Comparison of ENCODE assay signal across 27 mouse cellular contexts in genomic region chr19:23643819-23644218, GRCm38 (mm10). TPM values are rescaled to one million over a fixed set of nuclear protein-coding genes. Genes with fewer than 3 reads are reported as not detected.
"Had no signal": no experiment of that assay in that cellular context is flagged by ENCODE, and none has a peak within 500 bp of the region (broad histone marks: within the 10 kb centered on the region; RNA-seq: fewer than 3 reads in every experiment).

No protein-coding gene starts in this region.

- ATAC-seq: forebrain, postnatal 0 days; hindbrain, embryonic 16.5 days; intestine, embryonic 16.5 days; liver, embryonic 12.5 days had no signal

- DNase-seq: forebrain, postnatal 0 days; gastrocnemius, postnatal 14 days; gastrocnemius, postnatal 36 days; heart, postnatal 14 days; heart, postnatal 36 days; kidney, adult 11 months; kidney, adult 2 months; kidney, adult 9 months; kidney, postnatal 14 days; kidney, postnatal 36 days; layer of hippocampus, adult 9-11 months; layer of hippocampus, postnatal 36 days; left cerebral cortex, postnatal 4 days had no signal

- H3K4me2 ChIP-seq: heart, embryonic 12.5 days; heart, embryonic 15.5 days; limb, embryonic 12.5 days; liver, embryonic 12.5 days had no signal

- H3K9ac ChIP-seq: forebrain, postnatal 0 days; heart, embryonic 12.5 days; heart, embryonic 15.5 days; limb, embryonic 12.5 days; liver, embryonic 12.5 days; liver, embryonic 14.5 days had no signal

- H3K4me1 ChIP-seq: heart, embryonic 10.5 days; heart, embryonic 12.5 days; heart, embryonic 15.5 days; limb, embryonic 12.5 days; liver, embryonic 12.5 days had no signal

- H3K27me3 ChIP-seq: heart, embryonic 12.5 days; heart, embryonic 15.5 days; limb, embryonic 12.5 days; liver, embryonic 12.5 days had no signal

- H3K9me3 ChIP-seq: heart, embryonic 10.5 days; heart, embryonic 12.5 days; heart, embryonic 15.5 days; limb, embryonic 12.5 days; liver, embryonic 12.5 days had no signal

- H3K36me3 ChIP-seq: heart, embryonic 10.5 days; heart, embryonic 12.5 days; heart, embryonic 15.5 days; limb, embryonic 12.5 days; liver, embryonic 12.5 days had no signal

- H3K4me3 ChIP-seq: heart, embryonic 10.5 days; heart, embryonic 12.5 days; heart, embryonic 15.5 days; limb, embryonic 12.5 days; liver, embryonic 12.5 days had no signal

- H3K27ac ChIP-seq: heart, embryonic 10.5 days; heart, embryonic 15.5 days; kidney, postnatal 0 days; limb, embryonic 12.5 days; liver, embryonic 12.5 days; liver, embryonic 14.5 days had no signal

RNA-seq across cellular contexts. Expression of gene 1700028P14Rik, which starts 8.8 kb away (rescaled TPM):
- polyA plus RNA-seq: heart, embryonic 10.5 days; heart, embryonic 12.5 days; heart, embryonic 15.5 days; heart, postnatal 0 days; intestine, embryonic 14.5 days; intestine, embryonic 16.5 days; kidney, adult 2 months; large intestine, adult 2 months; limb, embryonic 12.5 days; limb, embryonic 14.5 days; liver, adult 2 months; liver, embryonic 12.5 days; liver, embryonic 14.5 days had no signal
